Mouse (Mus musculus): ENCODE measurements around the gene Ndufs2.

DNA sequence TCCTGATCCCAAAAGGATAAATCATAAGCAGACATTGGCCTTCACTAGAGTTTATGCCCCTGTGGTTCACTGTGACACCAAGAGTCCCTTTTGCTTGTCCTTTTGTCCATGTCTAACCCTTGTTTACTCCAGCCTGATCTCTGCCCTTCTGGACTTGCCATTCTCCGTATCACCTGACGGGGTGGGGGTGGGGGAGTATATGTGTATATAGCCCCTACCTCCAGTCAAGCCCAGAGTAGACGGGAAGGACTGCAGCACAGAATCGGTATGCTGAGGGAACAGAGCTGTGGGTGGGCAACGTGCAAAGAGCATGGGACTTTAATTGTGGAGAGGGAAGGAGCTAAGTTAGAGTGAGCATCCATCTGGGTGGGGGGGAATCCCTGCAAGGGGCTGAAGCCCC lies 26.3 kb downstream of the Ndufs2 start, which contains the start of gene Apoa2:
- TF ChIP-seq CTCF (IDR thresholded peaks at IDR 0.05; ENCODE audit: low read depth) (no peak), EP300 (optimal IDR thresholded peaks at IDR 0.05) (no peak)

Measured in stomach, postnatal 0 days (tissue).